Mouse (Mus musculus) intestine, postnatal 0 days (tissue): ENCODE data around the gene Irf2bp2. TPM values are rescaled to one million over a fixed set of nuclear protein-coding genes. Genes with fewer than 3 reads are reported as not detected.

Experiments used
- ATAC-seq: fragments of 200-750 bp; cut with Nextera tagmentation; 2 replicates; pipeline ENCODE4 v1.8.0; 2017; ENCODE audit warnings: mild to moderate bottlenecking, moderate TSS enrichment, moderate library complexity
- H3K27ac ChIP-seq: fragments of 300-500 bp; sonication (generic); 2 replicates; pipeline ENCODE4 v1.5.1; 2014; ENCODE audit warnings: mild to moderate bottlenecking, low read depth, low read length, moderate library complexity
- H3K27me3 ChIP-seq: fragments of 300-500 bp; sonication (generic); replicated peaks from 2 replicates; pipeline ENCODE4 v1.6.1; 2014; ENCODE audit warnings: low read length, mixed read lengths; ENCODE audit not compliant: control insufficient read depth, insufficient read depth
- H3K36me3 ChIP-seq: fragments of 300-500 bp; sonication (generic); 2 replicates; pipeline ENCODE4 v1.6.1; 2014; ENCODE audit warnings: mild to moderate bottlenecking, moderate library complexity; ENCODE audit not compliant: control insufficient read depth, insufficient read depth
- H3K4me1 ChIP-seq: fragments of 300-500 bp; sonication (generic); replicated peaks from 2 replicates; pipeline ENCODE4 v1.6.1; 2014; ENCODE audit warnings: antibody characterized with exemption, low read length, mixed read lengths; ENCODE audit not compliant: control insufficient read depth, insufficient read depth
- H3K4me2 ChIP-seq: fragments of 300-500 bp; sonication (generic); replicated peaks from 2 replicates; pipeline ENCODE4 v1.6.1; 2014; ENCODE audit warnings: low read depth, mild to moderate bottlenecking, moderate library complexity
- H3K4me3 ChIP-seq: fragments of 300-500 bp; sonication (generic); 2 replicates; pipeline ENCODE4 v1.5.1; 2014; ENCODE audit warnings: low read depth, low read length
- H3K9ac ChIP-seq: fragments of 300-500 bp; sonication (generic); 2 replicates; pipeline ENCODE4 v1.6.1; 2014; ENCODE audit warnings: mild to moderate bottlenecking, low read depth, low read length
- H3K9me3 ChIP-seq: fragments of 300-500 bp; sonication (generic); 2 replicates; pipeline ENCODE4 v1.6.1; 2016; ENCODE audit warnings: mixed run types; ENCODE audit not compliant: control insufficient read depth
- CTCF ChIP-seq: sonication (generic); IDR thresholded peaks from 2 replicates; pipeline ENCODE4 v1.5.1; 2016; ENCODE audit warnings: low read depth, mild to moderate bottlenecking, control low read depth, antibody characterized with exemption, moderate library complexity
- WGBS: fragments of 180-500 bp; shearing (Covaris S2); extraction: QIAGEN DNeasy Blood & Tissue Kit; methylation state at CpG from one replicate; pipeline ENCODE4 v1.1.7; 2014; 5-methylcytosine and 5-hydroxymethylcytosine counted together
- polyA plus RNA-seq: library from polyadenylated mRNA; unstranded; fragments of >200 nt; fragmentation: Nextera tagmentation; extraction: Ambion mirVana; gene quantifications from 2 replicates; pipeline ENCODE4 v1.2.1, GENCODE M21; 2015

Gene Irf2bp2
- polyA plus RNA-seq, 1 experiment from 2014 or later, result 13.3 TPM

DNA sequence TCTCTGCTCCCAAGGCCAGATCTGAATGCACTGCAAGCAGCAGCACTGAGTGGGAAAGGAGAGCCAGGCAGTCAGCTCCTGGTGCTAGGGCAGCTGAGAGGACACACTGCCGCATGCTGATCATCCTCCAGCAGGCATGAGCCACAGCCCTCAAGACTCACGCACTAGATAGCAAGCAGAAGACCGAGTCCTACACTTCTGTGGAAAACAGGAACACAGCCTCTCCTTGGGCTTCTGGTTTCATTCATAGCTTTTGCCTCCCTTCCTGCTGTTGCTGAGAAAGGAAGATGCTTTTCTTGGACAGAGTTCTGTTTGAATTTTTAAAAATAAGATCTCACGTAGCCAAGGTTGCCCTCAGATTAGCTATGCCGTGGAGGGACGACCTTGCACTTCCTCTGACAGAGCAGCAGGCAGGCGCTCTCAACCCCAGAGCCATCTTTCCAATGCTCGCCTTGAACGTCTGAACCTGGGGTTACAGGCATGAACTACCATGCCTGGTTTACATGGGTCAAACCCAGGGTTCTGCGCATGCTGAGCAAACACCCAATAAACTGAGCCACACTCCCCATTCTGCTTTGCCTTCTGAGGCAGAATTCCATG lies 51.6 kb downstream of the Irf2bp2 start:
- no peaks in the 10 kb centered on the region for H3K36me3 ChIP-seq
- H3K9me3 ChIP-seq, result no peaks in the 10 kb centered on the region
- 79% methylated on average over 10 of the region's 10 CpGs for WGBS
- H3K4me2 ChIP-seq, result no peak overlapping the region
- peaks cover 5% of the 10 kb centered on the region; the same call in 1 of the 2 replicates for H3K4me1 ChIP-seq
- no peaks in the 10 kb centered on the region for H3K27me3 ChIP-seq
- no peak for ATAC-seq
- TF ChIP-seq CTCF, result no peak
- H3K9ac ChIP-seq, result no peak overlapping the region
- no peak overlapping the region for H3K4me3 ChIP-seq
- no peak overlapping the region for H3K27ac ChIP-seq

GRCm38 (mm10) chr8:126540298-126540697 lies 53.5 kb downstream of the Irf2bp2 start:
- no peak for TF ChIP-seq CTCF
- no peak for ATAC-seq
- Histone ChIP-seq H3K27ac (no peak overlapping the region), H3K4me2 (no peak overlapping the region), H3K36me3 (no peaks in the 10 kb centered on the region), H3K9me3 (no peaks in the 10 kb centered on the region), H3K4me3 (no peak overlapping the region), H3K9ac (no peak overlapping the region), H3K4me1 (peaks cover 10% of the 10 kb centered on the region; the same call in 1 of the 2 replicates), H3K27me3 (no peaks in the 10 kb centered on the region)
- 54% methylated on average over 5 of the region's 5 CpGs for WGBS

- H3K27ac ChIP-seq, result peak overlapping the region; percentile 21; the same call in 1 of the 2 replicates
- no peak overlapping the region for H3K4me2 ChIP-seq
- no peak overlapping the region for H3K4me3 ChIP-seq
- no peaks in the 10 kb centered on the region for H3K36me3 ChIP-seq
- ATAC-seq, result peak; percentile 60
- no peak overlapping the region for H3K9ac ChIP-seq
- no peak for TF ChIP-seq CTCF
- no peaks in the 10 kb centered on the region for H3K9me3 ChIP-seq
- no peaks in the 10 kb centered on the region for H3K27me3 ChIP-seq
- WGBS, result 28% methylated on average over 10 of the region's 10 CpGs
- peaks cover 10% of the 10 kb centered on the region; the same call in 1 of the 2 replicates for H3K4me1 ChIP-seq
Measured at GRCm38 (mm10) chr8:126539355-126540093, 54.3 kb downstream of the Irf2bp2 start.

- ATAC-seq, result no peak
- no peaks in the 10 kb centered on the region for H3K36me3 ChIP-seq
- no peak overlapping the region for H3K9ac ChIP-seq
- peaks cover 10% of the 10 kb centered on the region; the same call in 1 of the 2 replicates for H3K4me1 ChIP-seq
- 25% methylated on average over 12 of the region's 12 CpGs for WGBS
- no peak overlapping the region for H3K4me2 ChIP-seq
- H3K27ac ChIP-seq, result peak overlapping the region; percentile 21; the same call in 1 of the 2 replicates
- no peaks in the 10 kb centered on the region for H3K9me3 ChIP-seq
- no peak overlapping the region for H3K4me3 ChIP-seq
- no peak for TF ChIP-seq CTCF
- no peaks in the 10 kb centered on the region for H3K27me3 ChIP-seq
Measured at GRCm38 (mm10) chr8:126538648-126539354, 55.0 kb downstream of the Irf2bp2 start.

Other genes with a start within 250 kb of the Irf2bp2 start
- 78.6 and 82.6 TPM in 2 replicates for gene Coa6, start 171.5 kb downstream of the Irf2bp2 start, polyA plus RNA-seq
- 0.99 and 1.2 TPM in 2 replicates for gene Tarbp1, start 118.9 kb downstream of the Irf2bp2 start, polyA plus RNA-seq